Mouse (Mus musculus) kidney, embryonic 16.5 days (tissue): ENCODE data around the gene Flg. TPM values are rescaled to one million over a fixed set of nuclear protein-coding genes. Genes with fewer than 3 reads are reported as not detected.

ENCODE experiments used
- ATAC-seq: fragments of 200-750 bp; cut with Nextera tagmentation; 2 replicates; pipeline ENCODE4 v1.8.0; 2017; ENCODE audit warnings: moderate TSS enrichment; ENCODE audit not compliant: low FRiP score, low TSS enrichment
- H3K27ac ChIP-seq: fragments of 300-500 bp; sonication (generic); 2 replicates; pipeline ENCODE4 v1.5.1; 2014; ENCODE audit warnings: low read length
- H3K27me3 ChIP-seq: fragments of 300-500 bp; sonication (generic); 2 replicates; pipeline ENCODE4 v1.6.1; 2014; ENCODE audit warnings: low read length, control low read depth, mixed read lengths; ENCODE audit not compliant: insufficient read depth
- H3K36me3 ChIP-seq: fragments of 300-500 bp; sonication (generic); 2 replicates; pipeline ENCODE4 v1.6.1; 2014; ENCODE audit warnings: low read length, control low read depth, mixed read lengths; ENCODE audit not compliant: insufficient read depth
- H3K4me1 ChIP-seq: fragments of 300-500 bp; sonication (generic); 2 replicates; pipeline ENCODE4 v1.6.1; 2014; ENCODE audit warnings: low read length, control low read depth, mixed read lengths; ENCODE audit not compliant: insufficient read depth
- H3K4me2 ChIP-seq: fragments of 300-500 bp; sonication (generic); replicated peaks from 2 replicates; pipeline ENCODE4 v1.6.1; 2014; ENCODE audit warnings: low read depth, low read length
- H3K4me3 ChIP-seq: fragments of 300-500 bp; sonication (generic); 2 replicates; pipeline ENCODE4 v1.5.1; 2014; ENCODE audit warnings: mild to moderate bottlenecking, low read length
- H3K9ac ChIP-seq: fragments of 300-500 bp; sonication (generic); replicated peaks from 2 replicates; pipeline ENCODE4 v1.6.1; 2014; ENCODE audit warnings: low read length
- H3K9me3 ChIP-seq: fragments of 300-500 bp; sonication (generic); 2 replicates; pipeline ENCODE4 v1.6.1; 2016; ENCODE audit warnings: low read length, control low read depth
- WGBS: fragments of 180-500 bp; shearing (Covaris S2); extraction: QIAGEN DNeasy Blood & Tissue Kit; methylation state at CpG from one replicate; pipeline ENCODE4 v1.1.7; 2014; 5-methylcytosine and 5-hydroxymethylcytosine counted together
- polyA plus RNA-seq: library from polyadenylated mRNA; unstranded; fragments of >200 nt; fragmentation: Nextera tagmentation; extraction: Ambion mirVana; gene quantifications from 2 replicates; pipeline ENCODE4 v1.2.1, GENCODE M21; 2015

The Flg gene
- polyA plus RNA-seq = 0.44 TPM in 2 replicates

DNA sequence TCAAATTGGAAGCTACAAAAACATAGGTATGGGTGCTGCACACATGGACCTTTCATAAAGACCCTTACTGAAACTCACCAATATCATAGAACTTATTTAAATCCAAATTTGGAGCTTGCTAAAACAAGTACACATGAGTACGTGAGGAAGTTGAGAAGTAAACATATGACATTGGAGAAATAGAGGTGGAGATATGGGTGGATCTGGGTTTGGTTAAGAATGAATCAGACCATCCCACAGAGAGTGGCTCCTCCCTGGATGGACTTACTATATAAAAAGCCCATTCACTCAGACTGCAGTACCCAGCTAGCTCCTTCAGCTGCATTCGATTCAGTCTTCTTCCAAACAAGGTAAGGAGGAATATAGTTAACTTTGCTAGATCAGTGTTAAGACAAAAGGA lies at the start of gene Flg:
Gene Flg (plus strand): TSS at position 301 of the 400 bp plus-strand sequence.
- WGBS = 82% methylated on average over 2 of the region's 2 CpGs
- no peaks in the 10 kb centered on the region for H3K36me3 ChIP-seq
- H3K27me3 ChIP-seq = no peaks in the 10 kb centered on the region
- ATAC-seq = no peak
- no peaks in the 10 kb centered on the region for H3K9me3 ChIP-seq
- no peak within 1 kb of the TSS for H3K4me2 ChIP-seq
- H3K4me1 ChIP-seq = no peaks in the 10 kb centered on the region
- H3K27ac ChIP-seq = no peak within 1 kb of the TSS
- H3K4me3 ChIP-seq = no peak within 1 kb of the TSS
- no peak within 1 kb of the TSS for H3K9ac ChIP-seq

DNA sequence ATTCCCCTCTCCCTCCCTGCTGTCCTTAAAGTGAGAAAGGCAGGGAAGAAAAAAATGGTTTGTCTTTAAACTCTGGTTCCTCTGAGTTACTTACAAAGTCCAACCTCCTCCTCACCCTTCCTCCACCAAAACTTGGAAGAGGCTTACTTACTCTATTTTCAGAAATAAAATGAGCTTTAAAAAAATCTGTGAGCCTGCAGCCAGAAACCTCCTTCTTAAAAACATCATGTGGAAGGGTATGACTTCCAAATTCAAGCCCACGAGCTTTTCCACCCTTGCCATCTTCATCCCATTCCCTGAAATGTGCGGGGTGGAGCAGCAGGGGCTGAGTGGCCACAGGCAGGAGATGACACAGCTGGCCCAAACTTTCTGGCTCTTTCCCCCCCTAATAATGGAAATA lies 24.2 kb downstream of the Flg start:
- WGBS = 69% methylated on average over 2 of the region's 2 CpGs
- H3K4me2 ChIP-seq = no peak overlapping the region
- H3K27me3 ChIP-seq = no peaks in the 10 kb centered on the region
- no peaks in the 10 kb centered on the region for H3K36me3 ChIP-seq
- H3K9me3 ChIP-seq = no peaks in the 10 kb centered on the region
- no peak overlapping the region for H3K9ac ChIP-seq
- no peaks in the 10 kb centered on the region for H3K4me1 ChIP-seq
- no peak overlapping the region for H3K27ac ChIP-seq
- no peak for ATAC-seq
- H3K4me3 ChIP-seq = no peak overlapping the region

- 75% methylated on average over 6 of the region's 6 CpGs for WGBS
- no peaks in the 10 kb centered on the region for H3K36me3 ChIP-seq
- no peaks in the 10 kb centered on the region for H3K27me3 ChIP-seq
- no peak overlapping the region for H3K4me2 ChIP-seq
- no peaks in the 10 kb centered on the region for H3K4me1 ChIP-seq
- H3K4me3 ChIP-seq = no peak overlapping the region
- H3K9ac ChIP-seq = no peak overlapping the region
- no peak overlapping the region for H3K27ac ChIP-seq
- no peak for ATAC-seq
- no peaks in the 10 kb centered on the region for H3K9me3 ChIP-seq
Observed at GRCm38 (mm10) chr3:93299832-93300231, 26.5 kb downstream of the Flg start.

- ATAC-seq = no peak
- Histone ChIP-seq H3K27ac (no peak overlapping the region), H3K4me2 (no peak overlapping the region), H3K4me1 (no peaks in the 10 kb centered on the region), H3K36me3 (no peaks in the 10 kb centered on the region), H3K9me3 (no peaks in the 10 kb centered on the region), H3K27me3 (no peaks in the 10 kb centered on the region), H3K9ac (no peak overlapping the region), H3K4me3 (no peak overlapping the region)
- 60% methylated on average over 3 of the region's 3 CpGs for WGBS
Observed at GRCm38 (mm10) chr3:93301896-93302295, 28.6 kb downstream of the Flg start.

DNA sequence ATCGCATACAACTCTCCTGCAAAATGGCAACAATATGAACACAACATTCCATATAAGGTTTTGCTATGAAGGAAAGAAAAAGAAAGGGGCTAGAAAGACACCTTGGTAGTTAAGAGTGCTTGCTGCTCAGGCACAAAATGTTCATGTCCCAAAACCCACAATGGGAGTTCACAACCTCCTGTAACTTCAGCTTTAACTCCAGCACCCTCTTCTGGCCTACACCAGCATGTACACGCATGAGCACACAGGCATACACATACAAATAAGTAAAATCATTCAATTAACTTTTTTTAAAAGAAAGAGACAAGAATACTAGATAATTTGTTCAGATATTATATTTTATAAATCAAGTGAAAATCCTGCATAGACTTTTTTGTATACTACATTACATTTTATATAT lies 32.8 kb downstream of the Flg start:
- Histone ChIP-seq H3K4me2 (no peak overlapping the region), H3K4me1 (no peaks in the 10 kb centered on the region), H3K4me3 (no peak overlapping the region), H3K9ac (no peak overlapping the region), H3K27me3 (no peaks in the 10 kb centered on the region), H3K27ac (no peak overlapping the region), H3K9me3 (no peaks in the 10 kb centered on the region), H3K36me3 (no peaks in the 10 kb centered on the region)
- ATAC-seq = no peak
- 79% methylated on average over 2 of the region's 2 CpGs for WGBS

GRCm38 (mm10) chr3:93311371-93311770 lies 38.0 kb downstream of the Flg start:
- Histone ChIP-seq H3K27me3 (no peaks in the 10 kb centered on the region), H3K9ac (no peak overlapping the region), H3K27ac (no peak overlapping the region), H3K36me3 (no peaks in the 10 kb centered on the region), H3K9me3 (no peaks in the 10 kb centered on the region), H3K4me2 (no peak overlapping the region), H3K4me3 (no peak overlapping the region), H3K4me1 (no peaks in the 10 kb centered on the region)
- ATAC-seq = no peak
- 38% methylated on average over 3 of the region's 3 CpGs for WGBS

GRCm38 (mm10) chr3:93314388-93314787 lies 41.1 kb downstream of the Flg start:
- Histone ChIP-seq H3K4me3 (no peak overlapping the region), H3K9ac (no peak overlapping the region), H3K4me2 (no peak overlapping the region), H3K9me3 (no peaks in the 10 kb centered on the region), H3K4me1 (no peaks in the 10 kb centered on the region), H3K27ac (no peak overlapping the region), H3K27me3 (no peaks in the 10 kb centered on the region), H3K36me3 (no peaks in the 10 kb centered on the region)
- 94% methylated on average over 1 of the region's 1 CpGs for WGBS
- ATAC-seq = no peak

GRCm38 (mm10) chr3:93319449-93319848 lies 46.1 kb downstream of the Flg start, which contains the start of gene Hrnr:
TSS of gene Hrnr (plus strand) at chr3:93319749.
- H3K36me3 ChIP-seq = no peaks in the 10 kb centered on the region
- H3K9me3 ChIP-seq = no peaks in the 10 kb centered on the region
- no peak within 1 kb of the TSS for H3K4me3 ChIP-seq
- no peak within 1 kb of the TSS for H3K9ac ChIP-seq
- no peak for ATAC-seq
- no peak within 1 kb of the TSS for H3K27ac ChIP-seq
- no peak within 1 kb of the TSS for H3K4me2 ChIP-seq
- no peaks in the 10 kb centered on the region for H3K4me1 ChIP-seq
- H3K27me3 ChIP-seq = no peaks in the 10 kb centered on the region
- WGBS = 79% methylated on average over 2 of the region's 2 CpGs

GRCm38 (mm10) chr3:93337749-93338148 lies 64.4 kb downstream of the Flg start:
- Histone ChIP-seq H3K36me3 (no peaks in the 10 kb centered on the region), H3K4me1 (no peaks in the 10 kb centered on the region), H3K4me2 (no peak overlapping the region), H3K4me3 (no peak overlapping the region), H3K9ac (no peak overlapping the region), H3K27me3 (no peaks in the 10 kb centered on the region), H3K27ac (no peak overlapping the region), H3K9me3 (no peaks in the 10 kb centered on the region)
- no peak for ATAC-seq

DNA sequence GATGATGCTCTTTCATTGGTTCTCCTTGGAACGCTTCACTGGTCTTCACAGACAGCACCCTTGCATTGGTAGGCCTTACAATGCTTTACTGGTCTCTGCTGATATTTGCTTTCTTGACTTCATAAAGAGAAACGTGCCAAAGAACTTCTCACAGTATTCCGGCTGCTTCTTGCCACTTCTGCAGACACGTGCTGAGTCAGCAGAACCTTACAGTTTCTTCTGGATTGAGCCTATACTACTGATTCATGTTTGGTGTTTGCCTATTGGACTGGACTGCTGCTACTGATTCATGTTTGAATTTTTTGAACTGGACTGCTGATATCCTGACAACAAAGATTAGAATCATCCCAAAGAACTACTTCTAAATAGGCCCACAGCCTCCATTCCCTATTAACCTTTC lies 66.7 kb downstream of the Flg start:
- 89% methylated on average over 4 of the region's 4 CpGs for WGBS
- Histone ChIP-seq H3K27me3 (no peaks in the 10 kb centered on the region), H3K4me1 (no peaks in the 10 kb centered on the region), H3K9ac (no peak overlapping the region), H3K36me3 (no peaks in the 10 kb centered on the region), H3K27ac (no peak overlapping the region), H3K9me3 (no peaks in the 10 kb centered on the region), H3K4me2 (no peak overlapping the region), H3K4me3 (no peak overlapping the region)
- no peak for ATAC-seq
